Mouse (Mus musculus): ENCODE results near the gene Ttf1. TPM values are rescaled to one million over a fixed set of nuclear protein-coding genes. Genes with fewer than 3 reads are reported as not detected.
A peak's percentile ranks its signal among the peaks of the same experiment; 100 is the strongest.

Gene Ttf1
- total and polyA plus RNA-seq, 2 experiments from 2014 or later: 1.6 to 3.3 TPM

DNA sequence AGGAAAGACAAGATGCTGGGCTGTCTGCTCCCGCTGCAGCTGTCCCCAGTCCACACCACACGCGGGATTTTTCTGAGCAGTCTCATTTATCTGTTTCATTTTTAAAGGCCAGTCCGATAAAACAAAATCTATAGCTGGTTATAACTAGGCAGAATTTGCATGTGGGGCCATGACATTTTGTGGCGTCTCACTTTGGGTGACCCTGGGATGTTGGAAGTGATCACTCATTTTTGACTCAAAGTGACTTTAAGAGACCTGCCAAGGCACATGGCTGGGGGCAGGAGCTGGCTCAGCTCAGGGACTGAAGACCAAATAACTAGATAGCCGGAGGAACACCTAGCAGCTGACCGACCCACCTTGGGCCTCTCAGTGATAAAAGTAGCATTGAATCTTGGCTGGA is 37.1 kb upstream of the Ttf1 start:
- H3K27ac ChIP-seq (ENCODE audit: low read depth): no peak overlapping the region
- 85% methylated on average over 7 of the region's 7 CpGs for WGBS
- no peaks in the 10 kb centered on the region for H3K27me3 ChIP-seq (ENCODE audit: control insufficient read depth, insufficient read depth, low read length)
- DNase-seq (ENCODE audit: low spot score) (no peak), ATAC-seq (ENCODE audit: insufficient read depth, low read depth) (no peak)
- no peaks in the 10 kb centered on the region for H3K4me1 ChIP-seq (ENCODE audit: control insufficient read depth, insufficient read depth)
- TF ChIP-seq EP300 (IDR thresholded peaks at IDR 0.05; ENCODE audit: low read depth): no peak
- TF ChIP-seq CTCF (IDR thresholded peaks at IDR 0.05; ENCODE audit: low read depth): no peak
- H3K9ac ChIP-seq (replicated peaks; ENCODE audit: low read depth, low read length): no peak overlapping the region
- no peak overlapping the region for H3K4me3 ChIP-seq (ENCODE audit: low read depth, low read length)
- H3K9me3 ChIP-seq (replicated peaks; ENCODE audit: control insufficient read depth, low read length): no peaks in the 10 kb centered on the region
- no peak overlapping the region for H3K4me2 ChIP-seq (ENCODE audit: low read depth, low read length)
- H3K36me3 ChIP-seq (replicated peaks; ENCODE audit: control insufficient read depth, insufficient read depth, low read length): no peaks in the 10 kb centered on the region

DNA sequence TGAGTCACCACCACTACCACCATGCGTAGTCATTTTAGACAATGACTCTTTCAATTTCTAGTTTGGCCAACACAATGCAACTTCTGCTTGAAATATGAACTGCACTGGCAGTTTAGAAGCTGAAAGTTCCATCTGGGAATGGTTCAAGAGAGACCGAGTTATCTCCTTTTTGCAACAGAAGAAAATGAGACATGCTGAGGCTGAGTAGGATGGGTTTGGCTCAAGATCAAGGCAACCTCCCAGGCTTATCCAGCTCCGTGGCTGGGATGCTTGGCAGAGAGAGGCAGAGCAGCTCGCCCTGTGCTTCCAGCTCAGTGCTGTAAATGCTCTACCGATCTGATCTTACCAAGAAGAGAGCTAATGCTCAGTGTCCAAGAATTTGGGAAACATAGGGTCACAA is 34.8 kb upstream of the Ttf1 start:
- DNase-seq (ENCODE audit: low spot score) (no peak), ATAC-seq (ENCODE audit: insufficient read depth, low read depth) (no peak)
- 54% methylated on average over 5 of the region's 5 CpGs for WGBS

DNA sequence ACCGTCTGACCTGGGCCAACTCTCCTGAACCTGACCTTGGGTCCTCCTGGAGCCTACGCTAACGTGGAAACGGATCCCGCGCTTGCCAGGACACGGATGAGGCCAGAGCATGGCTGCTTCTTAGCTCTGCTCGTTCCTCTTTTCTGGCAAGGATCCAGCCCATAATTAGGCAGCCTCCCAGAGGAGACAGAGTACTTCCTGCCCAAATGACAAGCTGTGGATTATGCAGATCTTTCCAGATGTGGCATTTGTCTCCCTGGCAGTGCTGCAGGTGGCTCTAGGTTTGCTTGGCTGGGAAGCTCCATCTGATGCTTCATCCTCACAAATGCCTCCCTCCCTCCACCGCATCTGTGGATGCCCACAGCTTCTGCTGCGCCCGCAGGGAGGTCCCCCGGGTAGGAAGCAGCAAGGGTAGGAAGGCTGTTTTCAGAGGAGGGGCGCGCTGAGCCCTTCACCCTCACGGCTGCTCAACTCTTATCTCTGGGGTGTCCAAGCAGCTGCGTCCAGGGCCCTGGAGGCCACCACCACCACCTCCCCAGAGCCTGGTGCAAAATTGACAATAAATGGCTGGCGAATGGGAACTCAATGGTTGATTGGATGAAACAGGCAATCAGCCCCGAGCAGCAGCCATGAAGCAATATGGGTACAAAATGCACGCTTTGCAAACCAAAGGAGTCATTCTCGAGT is 29.9 kb upstream of the Ttf1 start:
- no peak overlapping the region for H3K4me2 ChIP-seq (ENCODE audit: low read depth, low read length)
- peak; percentile 17 for DNase-seq (ENCODE audit: low spot score)
- ATAC-seq (ENCODE audit: insufficient read depth, low read depth): peak; percentile 27; the same call in 1 of the 2 replicates

More for the DNA sequence above, 34.8 kb upstream of the Ttf1 start:
- Histone ChIP-seq H3K4me3 (ENCODE audit: low read depth, low read length) (no peak overlapping the region), H3K4me1 (ENCODE audit: control insufficient read depth, insufficient read depth) (no peaks in the 10 kb centered on the region), H3K36me3 (replicated peaks; ENCODE audit: control insufficient read depth, insufficient read depth, low read length) (no peaks in the 10 kb centered on the region), H3K9ac (replicated peaks; ENCODE audit: low read depth, low read length) (no peak overlapping the region), H3K4me2 (ENCODE audit: low read depth, low read length) (no peak overlapping the region), H3K27ac (ENCODE audit: low read depth) (no peak overlapping the region), H3K9me3 (replicated peaks; ENCODE audit: control insufficient read depth, low read length) (no peaks in the 10 kb centered on the region), H3K27me3 (ENCODE audit: control insufficient read depth, insufficient read depth, low read length) (0 out of 2 replicates have a peak, but pooled peaks cover 4% of the 10 kb centered on the region)
- TF ChIP-seq CTCF (IDR thresholded peaks at IDR 0.05; ENCODE audit: low read depth): no peak
- TF ChIP-seq EP300 (IDR thresholded peaks at IDR 0.05; ENCODE audit: low read depth): no peak

DNA sequence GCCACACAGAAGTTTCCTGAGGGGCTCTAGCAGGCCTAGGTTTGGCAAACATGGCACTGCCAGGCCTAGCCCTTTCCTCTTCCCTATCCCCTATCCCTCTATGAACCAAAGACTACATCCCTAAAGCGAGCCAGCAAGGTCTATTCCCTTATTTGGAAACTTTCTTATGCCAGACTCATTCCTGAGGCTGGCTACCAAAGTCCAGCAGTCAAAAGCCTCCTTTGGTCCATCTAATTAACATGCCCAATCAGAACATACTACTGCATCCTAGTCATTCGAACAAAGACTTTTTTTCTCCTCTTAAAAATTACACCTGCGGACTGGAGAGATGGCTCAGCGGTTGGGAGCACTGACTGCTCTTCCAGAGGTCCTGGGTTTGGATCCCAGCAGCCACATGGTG is 28.1 kb upstream of the Ttf1 start:
- Histone ChIP-seq H3K4me2 (ENCODE audit: low read depth, low read length) (no peak overlapping the region), H3K36me3 (replicated peaks; ENCODE audit: control insufficient read depth, insufficient read depth, low read length) (no peaks in the 10 kb centered on the region), H3K27me3 (ENCODE audit: control insufficient read depth, insufficient read depth, low read length) (0 out of 2 replicates have a peak, but pooled peaks cover 7% of the 10 kb centered on the region), H3K9me3 (replicated peaks; ENCODE audit: control insufficient read depth, low read length) (no peaks in the 10 kb centered on the region), H3K4me3 (ENCODE audit: low read depth, low read length) (no peak overlapping the region), H3K9ac (replicated peaks; ENCODE audit: low read depth, low read length) (no peak overlapping the region), H3K4me1 (ENCODE audit: control insufficient read depth, insufficient read depth) (no peaks in the 10 kb centered on the region), H3K27ac (ENCODE audit: low read depth) (no peak overlapping the region)
- WGBS: 82% methylated on average over 4 of the region's 4 CpGs
- DNase-seq (ENCODE audit: low spot score) (no peak), ATAC-seq (ENCODE audit: insufficient read depth, low read depth) (no peak)
- TF ChIP-seq CTCF (IDR thresholded peaks at IDR 0.05; ENCODE audit: low read depth): no peak
- no peak for TF ChIP-seq EP300 (IDR thresholded peaks at IDR 0.05; ENCODE audit: low read depth)

More for the DNA sequence above, 29.9 kb upstream of the Ttf1 start:
- H3K9me3 ChIP-seq (replicated peaks; ENCODE audit: control insufficient read depth, low read length): no peaks in the 10 kb centered on the region
- no peak overlapping the region for H3K9ac ChIP-seq (replicated peaks; ENCODE audit: low read depth, low read length)
- TF ChIP-seq EP300 (IDR thresholded peaks at IDR 0.05; ENCODE audit: low read depth) (no peak), CTCF (IDR thresholded peaks at IDR 0.05; ENCODE audit: low read depth) (no peak)
- H3K36me3 ChIP-seq (replicated peaks; ENCODE audit: control insufficient read depth, insufficient read depth, low read length): no peaks in the 10 kb centered on the region
- 0 out of 2 replicates have a peak, but pooled peaks cover 7% of the 10 kb centered on the region for H3K27me3 ChIP-seq (ENCODE audit: control insufficient read depth, insufficient read depth, low read length)
- 33% methylated on average over 20 of the region's 20 CpGs for WGBS
- no peaks in the 10 kb centered on the region for H3K4me1 ChIP-seq (ENCODE audit: control insufficient read depth, insufficient read depth)
- H3K4me3 ChIP-seq (ENCODE audit: low read depth, low read length): no peak overlapping the region
- H3K27ac ChIP-seq (ENCODE audit: low read depth): no peak overlapping the region

DNA sequence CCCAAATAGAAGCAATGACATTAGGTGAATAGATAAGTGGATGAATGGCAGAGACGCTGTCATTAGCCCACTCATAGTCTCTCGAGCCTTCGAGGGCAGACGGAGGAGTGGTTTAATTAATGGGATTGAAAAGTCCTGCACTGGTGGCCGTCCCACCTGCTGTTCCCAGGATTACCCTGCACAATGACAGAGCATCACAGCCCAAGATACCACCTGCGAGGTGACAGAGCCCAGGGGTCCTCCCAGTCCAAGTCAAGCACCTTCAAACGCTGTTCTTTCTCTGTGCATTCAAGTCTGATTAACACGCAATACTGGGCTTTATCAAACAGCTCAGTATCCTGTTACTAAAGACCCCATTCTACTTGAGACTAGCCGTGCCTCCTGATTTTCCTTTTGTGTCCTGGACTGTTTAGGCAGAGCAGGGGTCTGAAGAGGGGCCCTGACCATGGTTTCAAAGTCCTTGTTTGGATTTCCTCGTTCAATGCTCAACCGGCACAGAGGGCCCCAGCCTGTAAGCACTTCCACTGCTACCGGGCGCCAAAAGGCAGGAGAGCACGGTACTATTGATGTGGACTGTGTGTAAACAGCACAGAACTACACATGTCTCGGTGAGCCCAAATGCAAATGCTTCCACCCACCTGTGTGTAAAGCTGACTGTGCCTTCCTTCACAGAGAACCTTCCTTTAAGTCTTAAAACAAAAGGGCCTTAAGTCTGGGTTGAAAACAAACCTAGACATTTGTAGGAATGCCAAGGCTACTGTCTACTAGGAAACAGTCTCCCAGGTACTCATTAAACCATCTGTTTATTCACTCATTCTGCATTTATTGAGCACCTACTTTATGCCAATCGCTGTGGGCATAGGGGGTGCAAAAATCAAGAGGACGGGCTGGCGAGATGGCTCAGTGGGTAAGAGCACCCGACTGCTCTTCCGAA is 25.3 kb upstream of the Ttf1 start:
- Histone ChIP-seq H3K4me1 (ENCODE audit: control insufficient read depth, insufficient read depth) (no peaks in the 10 kb centered on the region), H3K27me3 (ENCODE audit: control insufficient read depth, insufficient read depth, low read length) (peaks cover 25% of the 10 kb centered on the region)
- no peak for DNase-seq (ENCODE audit: low spot score)

More for the DNA sequence above, 25.3 kb upstream of the Ttf1 start:
- TF ChIP-seq CTCF (IDR thresholded peaks at IDR 0.05; ENCODE audit: low read depth) (no peak), EP300 (IDR thresholded peaks at IDR 0.05; ENCODE audit: low read depth) (no peak)
- Histone ChIP-seq H3K36me3 (replicated peaks; ENCODE audit: control insufficient read depth, insufficient read depth, low read length) (no peaks in the 10 kb centered on the region), H3K9ac (replicated peaks; ENCODE audit: low read depth, low read length) (no peak overlapping the region), H3K9me3 (replicated peaks; ENCODE audit: control insufficient read depth, low read length) (no peaks in the 10 kb centered on the region), H3K27ac (ENCODE audit: low read depth) (no peak overlapping the region), H3K4me3 (ENCODE audit: low read depth, low read length) (no peak overlapping the region), H3K4me2 (ENCODE audit: low read depth, low read length) (no peak overlapping the region)
- ATAC-seq (ENCODE audit: insufficient read depth, low read depth): no peak
- WGBS: 51% methylated on average over 20 of the region's 20 CpGs

Data from heart, postnatal 0 days (tissue).